Mouse (Mus musculus): ENCODE measurements around the gene Gm44965.

The Gm44965 gene

DNA sequence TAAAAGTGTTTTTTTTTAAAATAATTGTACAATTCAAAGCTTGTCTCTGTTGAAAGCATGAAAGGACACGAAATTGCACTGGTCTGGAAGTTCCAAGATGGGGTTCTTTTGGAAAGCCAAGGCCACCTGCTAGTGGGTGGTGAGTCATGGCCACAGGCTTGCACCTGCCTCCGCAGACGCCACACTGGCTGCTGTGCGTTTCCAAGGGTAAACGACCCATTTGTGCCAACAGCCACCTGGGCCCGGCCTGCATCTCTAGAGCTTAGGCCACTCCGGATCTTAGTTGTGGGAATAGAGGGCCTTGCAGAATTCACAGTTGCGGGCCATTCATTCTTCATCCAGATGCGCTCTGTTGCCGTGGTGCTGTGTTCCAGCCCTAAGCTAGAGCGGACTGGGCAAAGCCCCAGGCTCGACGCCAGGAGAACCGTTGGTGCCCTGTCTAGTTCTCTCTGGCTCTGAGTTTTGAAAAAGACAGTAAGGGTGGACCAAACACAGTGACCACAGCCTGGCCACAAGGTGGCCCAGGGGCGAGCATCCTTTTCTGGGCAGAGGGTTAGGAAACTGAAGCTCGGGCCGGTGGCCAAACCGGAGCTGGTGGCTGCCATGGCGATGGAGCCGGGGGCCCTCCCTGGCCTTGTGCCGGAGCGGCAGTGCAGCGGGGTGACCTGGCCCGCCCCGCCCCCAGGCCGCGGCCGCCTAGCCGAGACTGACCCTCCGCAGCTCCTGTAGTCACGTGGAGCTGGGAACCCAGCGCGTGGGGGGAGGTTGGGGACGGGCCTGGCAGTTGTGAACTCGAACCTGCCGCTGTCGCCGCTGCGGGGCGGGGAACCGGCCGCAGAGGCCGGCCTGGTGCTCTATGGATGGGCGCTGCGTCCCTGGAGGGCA is at the start of gene Gm44965, which contains the start of gene Repin1:
TSS of gene Gm44965 (plus strand) at position 784 of the 885 bp plus-strand sequence.
TSS of gene Repin1 (plus strand) at position 726 of the 885 bp plus-strand sequence.
- no peak for DNase-seq (ENCODE audit: extremely low read depth, low read depth)

DNA sequence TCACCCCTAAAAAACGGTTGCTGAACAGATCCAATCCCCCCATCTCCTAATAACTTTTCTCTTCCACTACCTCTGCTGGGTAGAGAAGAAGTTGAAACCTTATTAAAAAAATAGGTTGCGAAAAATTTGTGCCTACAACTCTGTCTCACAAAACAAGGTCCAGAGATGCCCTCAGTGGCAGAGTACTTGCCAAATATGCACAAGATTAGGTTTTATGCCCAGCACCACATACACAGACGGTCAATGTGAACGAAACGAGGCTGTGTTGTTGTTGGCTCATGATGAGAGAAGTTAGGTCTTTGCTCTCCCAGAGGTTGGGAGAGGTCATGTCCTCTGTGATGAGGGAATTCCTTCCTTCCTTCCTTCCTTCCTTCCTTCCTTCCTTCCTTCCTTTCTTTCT is 48.5 kb upstream of the Gm44965 start:
- DNase-seq (ENCODE audit: extremely low read depth, low read depth), result no peak

DNA sequence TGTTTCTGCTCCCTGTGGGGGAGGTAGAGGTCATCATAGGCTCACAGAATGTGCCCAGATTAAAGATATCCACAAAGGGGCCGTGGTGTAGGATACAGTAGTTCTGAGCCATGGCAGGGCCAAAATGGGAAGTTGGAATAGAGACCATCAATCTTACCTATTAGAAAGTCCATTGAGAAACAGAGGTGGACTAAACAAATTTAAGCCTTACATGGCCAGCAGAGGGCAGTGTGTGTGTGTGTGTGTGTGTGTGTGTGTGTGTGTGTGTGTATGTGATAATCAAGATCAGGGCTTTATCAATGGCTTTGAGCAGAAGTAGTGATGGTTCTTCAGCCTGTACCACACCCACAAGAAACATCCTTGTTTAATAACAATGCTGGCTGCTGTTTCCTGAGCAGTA is 47.5 kb upstream of the Gm44965 start:
- DNase-seq (ENCODE audit: extremely low read depth, low read depth), result no peak

DNA sequence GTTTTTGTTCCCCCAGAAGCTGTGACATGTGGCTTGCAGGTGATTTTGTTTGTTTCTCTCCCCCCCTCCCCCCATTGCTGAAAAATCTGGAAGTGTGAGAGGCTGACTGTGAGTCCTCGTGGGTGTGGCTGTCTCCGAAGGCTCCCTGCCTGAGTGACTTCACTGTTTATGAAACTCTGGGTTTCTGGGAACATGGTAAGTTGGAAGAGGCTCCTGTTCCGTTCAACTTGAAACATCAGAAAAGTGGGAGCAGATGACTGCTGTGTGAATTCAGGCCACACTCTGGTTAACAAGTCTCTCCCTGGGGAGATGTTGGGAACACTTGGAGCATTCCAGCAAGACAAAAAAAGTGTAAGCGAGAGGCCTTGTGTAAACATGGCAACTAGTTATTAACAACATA is 46.9 kb upstream of the Gm44965 start:
- no peak for DNase-seq (ENCODE audit: extremely low read depth, low read depth)

DNA sequence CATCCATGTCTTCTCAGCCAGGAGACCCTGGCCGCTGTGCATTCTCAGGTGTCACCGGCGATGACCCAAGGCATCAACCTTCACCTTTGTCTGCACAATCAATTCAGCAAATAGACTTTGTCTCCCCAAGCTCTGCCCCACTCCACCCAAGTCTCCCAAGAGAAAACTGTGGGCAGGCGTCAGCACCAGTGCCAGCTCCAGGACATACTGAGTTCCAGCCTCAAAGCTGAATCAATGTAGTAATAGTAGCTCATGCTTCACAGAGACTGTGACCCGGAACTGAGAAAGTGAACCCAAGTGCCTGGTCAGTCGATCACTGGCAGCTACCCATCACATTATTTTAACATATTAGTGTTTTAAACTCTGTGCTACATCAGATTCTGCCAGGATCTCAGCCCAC is 45.4 kb upstream of the Gm44965 start:
- no peak for DNase-seq (ENCODE audit: extremely low read depth, low read depth)

DNA sequence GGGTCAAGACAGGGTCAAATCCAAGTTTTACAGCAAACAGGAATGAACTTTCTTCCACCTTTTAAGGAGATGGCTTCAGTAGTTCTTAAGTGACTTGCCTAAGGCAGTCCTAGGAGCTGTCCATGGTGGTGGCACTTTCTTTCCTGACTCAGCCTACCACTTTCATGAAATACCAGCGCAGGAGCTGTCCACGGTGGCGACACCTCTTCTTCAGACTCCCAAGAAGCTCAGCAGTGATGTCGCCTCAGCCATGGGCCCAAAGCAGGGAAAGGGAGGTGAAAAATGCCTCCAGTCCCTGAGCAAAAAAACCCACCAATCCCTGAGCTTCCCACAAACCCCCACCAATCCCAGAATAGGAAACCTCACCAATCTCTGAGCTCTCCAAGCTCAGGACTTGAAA is 40.8 kb upstream of the Gm44965 start:
- peak; percentile 1 for DNase-seq (ENCODE audit: extremely low read depth, low read depth)

DNA sequence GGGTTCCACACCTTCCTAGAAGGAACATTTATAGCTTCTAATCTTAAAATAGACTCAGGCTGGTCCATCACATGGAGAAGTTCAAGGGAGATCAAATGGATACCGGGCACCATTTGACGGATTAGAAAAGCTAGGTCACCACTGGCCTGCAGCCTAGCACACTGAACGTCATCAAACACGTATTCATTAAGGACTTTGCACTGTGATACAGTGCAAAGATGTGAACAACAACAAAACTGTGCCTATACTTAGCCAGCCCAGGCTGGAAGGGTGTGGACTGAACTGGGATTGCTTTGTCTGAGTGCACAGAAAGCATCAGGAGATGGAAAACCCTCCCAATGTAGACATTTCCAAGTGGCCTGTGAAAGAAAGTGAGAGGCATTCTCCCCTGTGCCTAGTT is 39.9 kb upstream of the Gm44965 start:
- no peak for DNase-seq (ENCODE audit: extremely low read depth, low read depth)

DNA sequence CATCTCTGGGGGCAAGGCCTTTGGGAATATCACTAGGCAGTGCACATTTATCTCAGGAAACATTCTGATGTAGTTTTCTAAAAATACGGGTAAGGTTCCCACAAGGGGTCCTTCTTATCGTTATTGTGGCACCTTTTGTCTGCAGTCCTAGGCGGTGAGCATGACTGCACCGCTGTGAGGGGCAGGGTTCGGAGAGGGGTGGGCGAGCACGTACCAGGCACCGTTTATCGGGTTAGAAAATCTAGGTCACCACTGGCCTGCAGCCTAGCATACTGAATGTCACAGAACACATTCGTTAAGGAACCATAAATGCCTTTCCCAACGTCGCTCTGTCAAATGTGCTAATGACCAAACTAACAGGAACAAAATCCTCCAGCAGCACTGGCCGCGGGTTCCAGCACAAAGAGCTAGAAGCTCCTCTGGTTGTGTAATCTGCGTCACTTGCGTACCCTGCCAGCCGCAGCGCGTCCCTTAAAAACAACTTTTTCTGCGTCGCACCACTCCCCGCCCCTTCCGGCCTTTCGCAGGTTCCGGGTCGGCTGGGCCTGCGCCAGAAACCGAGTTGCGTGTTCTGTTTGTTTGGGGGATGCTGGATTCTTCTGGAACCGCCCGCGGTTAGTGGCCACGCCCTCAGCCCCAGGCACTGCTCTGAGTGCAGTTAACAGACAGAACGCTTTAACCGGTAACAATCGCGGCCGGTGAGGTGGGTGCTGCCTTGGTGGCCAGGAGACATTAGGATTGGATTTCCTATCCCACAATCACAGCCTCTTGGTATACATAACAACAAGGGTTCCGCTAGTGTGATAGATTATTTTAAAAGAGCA is 39.2 kb upstream of the Gm44965 start, which contains the start of gene Lrrc61:
TSS of gene Lrrc61 (plus strand) at position 517 of the 824 bp plus-strand sequence.
- DNase-seq (ENCODE audit: extremely low read depth, low read depth), result no peak

DNA sequence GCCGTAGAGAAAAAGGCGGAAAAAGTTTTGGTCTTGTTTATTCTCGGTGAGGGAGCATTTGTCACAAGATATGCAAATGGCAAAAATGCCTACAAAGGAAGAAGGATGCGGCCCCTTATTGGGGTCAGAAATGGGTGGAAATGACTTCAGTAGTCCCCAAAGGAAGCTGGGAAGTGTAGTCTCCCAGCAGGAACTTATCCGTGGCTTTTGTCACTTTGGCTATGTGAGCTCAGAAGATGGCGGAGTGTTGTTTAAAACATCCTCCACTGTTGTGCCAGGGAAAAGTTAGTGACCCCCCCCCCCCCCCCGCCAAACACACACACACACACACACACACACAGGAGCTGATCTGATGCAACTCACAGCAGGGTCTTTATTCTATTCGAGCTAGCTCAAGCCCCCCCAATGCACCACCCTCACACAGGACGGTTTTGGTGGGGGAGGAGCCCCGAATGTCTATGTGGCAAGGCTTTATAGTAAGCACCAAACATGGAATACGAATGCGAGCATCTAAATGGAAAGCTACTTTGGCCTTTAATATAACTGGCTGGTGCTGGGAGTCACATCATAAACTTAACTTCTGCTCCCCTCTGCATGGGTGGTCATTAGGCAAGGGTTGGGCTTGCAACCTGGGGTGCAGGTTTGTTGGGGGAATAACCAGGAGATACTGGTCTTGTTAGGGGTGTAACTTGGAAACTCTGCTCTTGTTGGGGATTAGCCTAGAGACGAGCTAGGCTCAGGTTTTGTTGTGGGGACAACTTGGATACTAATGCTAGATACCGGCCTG is 38.4 kb upstream of the Gm44965 start:
- DNase-seq (ENCODE audit: extremely low read depth, low read depth), result no peak

DNA sequence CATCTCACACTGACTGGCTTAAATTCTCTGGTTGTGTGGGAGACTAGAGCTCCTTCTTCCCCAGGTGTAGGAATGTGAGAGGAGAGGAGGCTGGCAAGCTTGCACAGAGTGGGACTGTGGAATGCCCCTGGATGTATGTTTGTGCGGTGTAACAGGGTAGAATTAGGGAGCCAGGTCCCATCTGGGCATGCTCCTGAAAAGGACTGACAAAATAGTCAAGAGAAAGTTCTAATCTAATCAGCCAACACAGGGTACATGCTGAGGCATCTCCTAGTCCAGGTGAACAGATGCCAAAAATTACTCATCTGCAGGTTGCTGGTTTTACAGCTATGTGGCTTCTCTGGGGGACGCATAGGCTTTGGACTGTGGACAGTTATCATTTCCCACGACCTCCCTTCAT is 37.8 kb upstream of the Gm44965 start:
- DNase-seq (ENCODE audit: extremely low read depth, low read depth), result no peak

DNA sequence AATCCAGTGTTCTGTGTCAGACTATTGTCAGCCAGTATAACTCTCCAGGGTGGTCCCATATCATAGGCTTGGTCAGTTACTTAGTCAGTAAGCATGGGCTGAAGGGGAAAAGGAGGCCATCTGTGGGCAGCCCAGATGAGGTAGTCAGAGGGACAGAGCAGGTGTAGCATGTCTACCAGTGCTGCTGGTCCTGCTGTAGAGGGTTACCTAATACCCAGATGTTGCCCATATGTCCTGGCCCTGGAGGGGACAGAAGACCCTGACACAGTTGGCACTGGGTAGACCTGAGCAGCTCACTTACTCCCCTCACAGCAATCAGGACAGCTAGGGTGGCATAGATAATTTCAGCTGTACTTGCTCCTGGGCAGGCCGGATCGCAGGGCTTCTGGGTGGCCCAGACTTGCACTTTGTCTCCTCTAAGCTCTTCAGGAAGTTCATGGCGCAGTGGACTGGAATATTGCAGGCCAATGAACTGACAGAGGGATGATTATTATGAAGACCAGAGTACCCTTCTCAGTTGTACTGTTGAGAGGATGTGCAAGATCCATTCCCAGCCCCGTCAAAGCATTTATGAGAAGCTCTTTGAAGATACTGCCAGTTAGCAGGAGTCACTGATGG is 27.9 kb upstream of the Gm44965 start:
- no peak for DNase-seq (ENCODE audit: extremely low read depth, low read depth)

DNA sequence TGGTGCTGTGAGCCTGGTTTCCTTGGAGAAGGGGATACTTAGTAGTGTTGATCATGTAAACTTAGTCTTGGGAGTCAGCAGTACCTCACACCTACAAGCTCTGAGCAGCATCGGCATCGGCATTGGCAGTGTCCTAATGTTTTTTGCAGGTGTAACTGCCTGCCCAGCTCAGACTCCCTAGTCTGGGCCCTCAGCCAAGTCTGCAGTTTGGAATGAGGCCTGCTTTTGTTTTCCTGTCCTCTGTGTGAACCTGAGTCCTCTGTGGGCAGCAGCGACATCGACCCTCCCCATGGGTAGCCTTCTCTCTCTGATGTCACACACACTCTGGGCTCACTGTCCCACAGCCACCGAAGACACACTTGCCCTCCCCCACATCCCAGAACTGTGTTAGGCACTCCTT is 27.4 kb upstream of the Gm44965 start:
- no peak for DNase-seq (ENCODE audit: extremely low read depth, low read depth)

DNA sequence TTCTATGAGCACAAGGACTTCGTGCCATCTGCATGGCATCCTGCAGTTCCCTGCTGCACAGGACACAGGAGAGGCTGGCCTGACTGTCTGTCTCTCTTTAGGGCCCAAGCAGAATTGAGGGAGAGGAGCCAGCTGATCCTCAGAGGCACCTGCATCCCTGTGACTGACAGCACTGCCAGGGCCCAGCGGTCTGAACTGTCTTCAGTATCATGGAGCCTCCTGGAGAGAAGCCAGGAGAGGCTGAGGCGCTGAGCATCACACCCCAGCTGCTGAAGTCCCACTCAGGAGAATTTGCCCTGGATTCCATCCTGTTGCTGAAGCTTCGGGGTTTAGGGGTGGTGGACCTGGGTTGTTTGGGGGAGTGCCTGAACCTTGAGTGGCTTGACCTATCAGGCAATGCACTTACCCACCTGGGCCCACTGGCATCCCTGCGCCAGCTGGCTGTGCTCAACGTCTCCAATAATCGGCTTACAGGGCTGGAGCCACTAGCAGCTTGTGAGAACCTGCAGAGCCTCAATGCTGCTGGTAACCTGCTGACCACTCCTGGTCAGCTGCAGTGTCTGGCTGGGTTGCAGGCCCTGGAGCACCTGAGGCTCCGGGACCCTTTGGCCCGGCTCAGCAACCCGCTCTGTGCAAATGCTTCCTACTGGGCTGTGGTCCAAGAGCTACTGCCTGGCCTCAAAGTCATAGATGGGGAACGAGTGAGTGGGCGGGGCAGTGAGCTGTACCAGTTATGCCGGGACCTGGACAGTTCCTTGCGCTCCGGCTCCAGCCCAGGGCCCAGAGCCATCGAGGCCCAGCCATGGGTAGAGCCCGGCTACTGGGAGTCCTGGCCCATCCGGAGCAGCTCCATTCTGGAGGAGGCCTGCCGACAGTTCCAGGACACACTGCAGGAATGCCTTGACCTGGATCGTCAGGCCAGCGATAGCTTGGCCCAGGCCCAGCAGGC is 25.4 kb upstream of the Gm44965 start:
- DNase-seq (ENCODE audit: extremely low read depth, low read depth), result no peak

DNA sequence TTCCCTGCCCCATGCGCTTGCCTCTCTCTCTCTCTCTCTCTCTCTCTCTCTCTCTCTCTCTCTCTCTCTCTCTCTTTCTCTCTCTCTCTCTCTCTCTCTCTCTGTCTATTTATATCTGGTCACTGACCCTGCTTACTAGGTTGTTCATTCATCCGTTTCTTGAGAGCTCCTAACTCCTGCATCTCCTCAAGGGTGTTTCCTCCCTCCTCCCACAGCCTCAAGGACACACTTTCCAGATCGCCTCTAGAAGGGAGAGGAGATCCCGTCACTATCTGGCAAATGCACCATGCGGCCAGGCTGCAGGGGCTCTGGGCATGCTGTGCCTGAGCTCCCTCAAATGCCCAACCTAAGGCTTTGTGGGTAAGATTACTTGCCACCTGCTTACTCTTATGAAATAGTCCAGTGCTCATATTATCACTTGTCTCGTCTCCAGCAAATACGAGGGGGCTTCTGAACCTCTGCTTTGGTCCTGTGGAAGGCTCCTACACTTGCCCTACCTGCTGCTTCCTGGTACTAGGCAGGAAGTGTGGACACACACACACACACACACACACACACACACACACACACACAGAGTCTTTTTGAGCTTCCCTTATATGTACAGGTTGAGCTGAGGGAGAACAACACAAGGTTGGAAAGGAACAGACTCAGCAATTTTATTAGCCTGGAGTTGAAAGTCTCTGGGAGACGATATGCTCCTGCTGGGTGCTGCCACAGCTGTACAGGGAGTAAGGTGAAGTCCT is 24.5 kb upstream of the Gm44965 start:
- DNase-seq (ENCODE audit: extremely low read depth, low read depth), result no peak

DNA sequence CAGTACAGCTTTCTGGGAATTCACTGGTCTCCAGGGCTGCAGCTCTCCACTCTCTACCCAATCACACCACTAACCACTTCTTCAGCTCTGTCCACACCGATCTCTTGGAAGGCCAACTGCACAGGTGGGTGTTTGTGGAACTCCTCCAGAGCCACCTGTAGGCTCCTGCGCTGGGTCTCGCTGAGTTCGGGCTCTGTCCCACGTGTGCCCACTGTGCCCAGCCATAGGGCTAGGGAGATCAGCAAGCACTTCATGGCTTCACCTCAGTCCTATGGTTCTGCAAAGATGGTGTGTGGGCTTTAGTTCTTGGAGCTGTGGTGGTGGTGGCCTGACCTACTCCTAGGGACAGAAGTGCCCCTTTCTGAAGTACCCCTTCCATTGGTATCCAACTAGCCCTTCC is 21.7 kb upstream of the Gm44965 start:
- no peak for DNase-seq (ENCODE audit: extremely low read depth, low read depth)

DNA sequence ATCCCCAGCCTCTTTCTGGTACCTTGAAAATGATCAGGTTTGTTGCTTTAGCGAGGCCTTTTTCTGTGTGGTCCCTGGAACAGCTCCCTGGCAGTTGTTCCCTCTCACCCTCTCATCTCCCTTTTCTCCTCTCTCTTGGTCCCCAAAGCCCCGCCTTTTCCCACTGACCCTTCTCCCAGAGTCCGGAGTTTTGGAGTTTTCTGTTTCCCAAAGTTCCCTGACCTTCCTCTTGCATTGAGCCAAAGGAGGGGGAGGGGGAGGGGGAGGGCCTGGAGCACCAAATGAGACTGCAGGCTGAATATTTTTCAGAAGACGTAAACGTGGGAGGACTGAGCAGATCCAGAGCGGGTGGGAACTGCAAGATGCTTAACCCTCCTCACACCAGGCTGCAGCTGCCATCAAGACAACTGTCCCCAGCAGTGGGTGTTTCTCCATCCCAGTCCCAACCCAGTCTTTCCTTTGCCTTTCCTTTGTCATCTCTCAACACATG is 21.1 kb upstream of the Gm44965 start, which contains the start of gene Rarres2:
TSS of gene Rarres2 (minus strand) at position 218 of the 490 bp plus-strand sequence.
- DNase-seq (ENCODE audit: extremely low read depth, low read depth), result no peak

DNA sequence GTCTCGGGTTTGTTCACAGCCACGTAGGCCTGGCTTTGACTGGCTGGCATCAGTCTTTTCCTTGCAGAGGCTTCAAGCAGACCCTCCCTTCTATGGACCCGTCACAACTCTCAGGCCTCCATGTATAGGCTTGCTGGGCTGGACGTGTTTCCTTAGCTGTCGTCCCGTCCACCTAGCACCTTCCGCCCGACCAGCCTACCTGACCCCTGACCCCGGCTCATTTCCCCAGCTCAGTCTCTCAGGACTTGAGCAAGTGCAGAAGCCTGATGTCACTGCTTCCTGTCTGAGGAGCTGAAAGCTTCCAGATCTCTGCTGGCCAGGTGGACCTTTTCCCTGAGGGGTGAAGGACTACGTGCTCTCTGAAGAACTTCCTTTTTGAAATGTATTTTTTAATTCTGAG is 20.5 kb upstream of the Gm44965 start:
- no peak for DNase-seq (ENCODE audit: extremely low read depth, low read depth)

DNA sequence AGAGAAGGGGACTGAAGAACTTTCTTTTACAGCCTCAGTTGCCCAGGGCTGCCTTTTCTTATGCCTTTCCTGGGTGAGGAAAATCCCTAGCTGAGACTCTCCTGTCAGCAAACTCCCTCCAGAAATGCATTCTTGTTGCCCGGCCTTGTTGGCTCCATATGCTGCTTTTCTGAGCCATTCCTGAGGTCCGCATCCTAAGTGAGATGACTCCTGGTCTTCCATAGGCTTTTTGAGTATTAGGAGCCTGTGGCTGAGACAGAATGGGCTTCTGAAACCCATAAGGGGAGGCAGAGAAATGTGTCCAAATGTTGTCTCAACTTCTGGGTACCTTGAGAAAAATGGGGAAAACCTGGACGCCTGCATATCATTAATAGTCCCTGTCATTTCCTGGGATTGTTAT is 19.8 kb upstream of the Gm44965 start:
- DNase-seq (ENCODE audit: extremely low read depth, low read depth), result no peak

DNA sequence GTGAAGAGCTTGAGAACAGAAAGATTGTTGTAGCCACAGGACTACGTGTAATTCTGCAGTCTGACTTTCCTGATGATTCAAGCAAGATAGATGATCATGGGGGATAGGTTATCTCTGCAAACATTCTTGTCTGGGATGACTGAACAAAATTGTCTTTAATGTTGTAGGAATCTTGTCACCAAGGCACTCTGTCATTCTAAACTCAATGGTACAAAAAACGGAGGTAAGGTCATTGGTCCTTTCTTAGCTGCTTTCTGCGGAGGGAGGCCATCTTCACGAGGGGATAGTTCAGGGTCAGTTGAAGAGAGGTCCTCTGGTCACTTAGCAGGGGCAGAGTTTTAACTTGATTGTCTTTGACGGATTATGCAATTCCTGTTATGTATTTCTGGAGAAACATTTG is 15.0 kb upstream of the Gm44965 start:
- DNase-seq (ENCODE audit: extremely low read depth, low read depth), result no peak

All from MEL-GATA-1-ER (cell line).